1 mouse cellular context compared by ENCODE assay signal in genomic region chr4:97808885-97809284, GRCm38 (mm10).
TF ChIP-seq lines count a peak whose summit lies in the region.

No protein-coding gene starts in this region.

TF ChIP-seq in MEL, 35 proteins besides CTCF, POLR2A, EP300 and RAD21 (continued from another document):
- TF ChIP-seq MAFK (IDR thresholded peaks at IDR 0.05; ENCODE audit: borderline replicate concordance, low read depth, low read length) (no peak), CHD2 (IDR thresholded peaks at IDR 0.05; ENCODE audit: low read length) (no peak; the same call in 1 of the 2 replicates), ZC3H11A (IDR thresholded peaks at IDR 0.05; ENCODE audit: low read depth, low read length) (no peak), NRF1 (IDR thresholded peaks at IDR 0.05; ENCODE audit: insufficient read depth, low read depth, low read length, poor library complexity, severe bottlenecking) (no peak), MXI1 (IDR thresholded peaks at IDR 0.05; ENCODE audit: low read depth, low read length) (peak; percentile 34; the same call in 1 of the 2 replicates), TCF12 (IDR thresholded peaks at IDR 0.05; ENCODE audit: low read depth, low read length) (peak; percentile 72), GATA1 (IDR thresholded peaks at IDR 0.05; ENCODE audit: low read depth, low read length) (peak; percentile 83), POLR2AphosphoS5 (IDR thresholded peaks at IDR 0.05; ENCODE audit: borderline replicate concordance, low read depth, low read length) (no peak), UBTF (IDR thresholded peaks at IDR 0.05; ENCODE audit: borderline replicate concordance, insufficient read depth, low read depth, low read length) (no peak), TAL1 (IDR thresholded peaks at IDR 0.05; ENCODE audit: low read length) (no peak), CHD1 (IDR thresholded peaks at IDR 0.05; ENCODE audit: low read depth, low read length) (no peak; the same call in 1 of the 2 replicates), NELFE (IDR thresholded peaks at IDR 0.05; ENCODE audit: low read depth, low read length) (no peak; the same call in 1 of the 2 replicates), USF2 (IDR thresholded peaks at IDR 0.05; ENCODE audit: borderline replicate concordance in 1 of 2, insufficient read depth in 1 of 2, low read depth in 1 of 2, low read length in 2 of 2) (no peak), USF1 (IDR thresholded peaks at IDR 0.05; ENCODE audit: low read depth, low read length) (no peak), ETS1 (IDR thresholded peaks at IDR 0.05; ENCODE audit: low read depth, low read length) (peak; percentile 86), TBP (IDR thresholded peaks at IDR 0.05; ENCODE audit: low read depth, low read length) (peak; percentile 67; the same call in 1 of the 2 replicates)
